Mouse (Mus musculus) lung, postnatal 14 days (tissue): ENCODE measurements around the gene Pdcd1lg2.

Experiments
- DNase-seq: peaks from one replicate; pipeline ENCODE4 v3.0.0; 2021

Gene Pdcd1lg2

GRCm38 (mm10) chr19:29501507-29501906 lies 90.8 kb downstream of the Pdcd1lg2 start:
- peak; percentile 91 for DNase-seq

- no peak for DNase-seq
Measured at GRCm38 (mm10) chr19:29504131-29504530, 93.4 kb downstream of the Pdcd1lg2 start.

- DNase-seq, result no peak
Measured at GRCm38 (mm10) chr19:29505617-29506016, 94.9 kb downstream of the Pdcd1lg2 start.

DNA sequence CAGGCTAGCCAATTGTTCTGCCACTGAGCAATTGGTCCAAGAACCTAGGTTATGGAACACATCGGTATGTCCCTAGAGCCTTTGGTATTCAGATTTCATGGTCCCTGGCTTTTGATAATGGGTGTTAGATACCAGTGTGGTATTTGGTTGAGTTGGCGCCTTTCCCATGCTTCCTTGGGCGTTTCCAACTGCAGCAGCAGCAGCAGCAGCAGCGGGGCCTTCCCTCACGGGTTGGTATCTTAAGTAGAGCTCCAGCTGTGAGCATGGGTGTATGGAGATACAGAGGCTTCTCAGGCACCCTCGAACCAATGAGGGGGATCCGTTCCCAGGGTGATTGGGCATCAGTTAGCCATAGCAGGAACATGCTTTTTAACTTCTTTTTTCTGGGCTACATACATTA lies 97.5 kb downstream of the Pdcd1lg2 start:
- DNase-seq, result no peak

- no peak for DNase-seq
Measured at GRCm38 (mm10) chr19:29509857-29510256, 99.1 kb downstream of the Pdcd1lg2 start.

- no peak for DNase-seq
Measured at GRCm38 (mm10) chr19:29511826-29512225, 101.1 kb downstream of the Pdcd1lg2 start.

DNA sequence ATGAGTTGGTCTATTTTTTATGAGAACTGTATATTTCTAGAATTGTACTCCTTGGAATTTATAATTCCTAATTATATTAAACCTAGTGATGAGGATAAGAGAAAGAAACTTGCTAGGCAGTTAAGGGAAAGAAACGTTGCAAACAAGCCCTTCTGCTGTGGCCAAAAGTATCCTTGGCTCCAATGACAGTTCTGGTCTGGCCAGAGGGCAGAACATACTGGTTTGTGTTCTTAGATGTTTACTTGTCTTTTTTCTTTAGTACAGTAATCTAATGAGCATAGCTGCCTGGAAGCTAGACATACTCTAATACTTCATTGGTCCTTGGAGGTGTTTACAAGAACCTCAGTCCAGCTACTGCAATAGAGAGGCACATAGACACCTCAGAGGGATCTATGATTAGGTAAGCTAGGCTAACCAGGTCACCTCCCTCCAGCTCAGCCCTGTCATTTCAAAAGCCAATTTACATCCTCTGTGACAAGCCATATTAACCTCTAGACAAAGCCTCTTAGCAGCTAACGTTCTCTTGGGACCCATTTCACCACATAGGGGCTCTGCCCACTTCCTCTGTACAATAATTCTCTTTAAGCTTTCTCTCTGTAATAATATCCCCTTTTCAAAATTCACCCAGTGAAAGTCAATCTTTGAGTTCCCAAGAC lies 102.5 kb downstream of the Pdcd1lg2 start:
- DNase-seq, result no peak

DNA sequence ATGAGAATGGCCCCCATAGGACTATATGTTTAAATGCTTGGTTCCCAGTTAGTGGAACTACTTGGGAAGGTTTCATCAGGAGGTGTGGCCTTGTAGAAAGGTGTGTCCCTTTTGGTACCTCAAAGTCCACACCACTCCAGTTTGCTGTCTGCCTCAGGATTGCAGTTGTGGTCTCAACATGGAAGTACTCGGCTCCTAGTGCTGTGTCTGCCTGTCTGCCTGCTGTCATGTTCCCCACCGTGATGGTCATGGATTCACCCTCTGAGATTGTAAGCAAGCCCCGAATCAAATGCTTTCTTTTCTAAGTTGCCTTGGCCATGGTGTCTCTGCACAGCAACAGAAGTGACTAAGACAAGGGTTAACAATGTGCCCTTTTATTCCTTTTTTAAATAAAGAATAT lies 103.4 kb downstream of the Pdcd1lg2 start:
- DNase-seq, result no peak

DNA sequence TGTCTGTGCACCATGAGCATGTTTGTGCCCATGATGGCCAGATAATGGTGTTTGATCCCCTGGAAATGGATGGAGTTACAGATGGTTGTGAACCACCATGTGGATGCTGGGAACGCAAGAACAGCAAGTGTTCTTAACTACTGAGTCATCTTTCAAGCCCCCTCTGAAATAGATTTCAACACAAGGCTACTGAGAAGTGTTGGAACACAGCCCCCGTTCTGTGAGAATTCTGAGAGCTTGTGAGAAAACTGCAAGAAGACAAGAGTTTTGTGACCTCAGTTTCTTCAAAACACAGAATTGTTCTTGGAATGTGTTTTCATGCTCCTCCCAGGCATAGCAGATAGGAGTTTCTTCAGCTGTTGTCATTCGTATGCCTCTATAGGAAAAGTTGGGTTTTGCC lies 104.7 kb downstream of the Pdcd1lg2 start:
- DNase-seq, result no peak

GRCm38 (mm10) chr19:29515991-29516390 lies 105.3 kb downstream of the Pdcd1lg2 start:
- no peak for DNase-seq

- no peak for DNase-seq
Measured at GRCm38 (mm10) chr19:29518409-29518808, 107.7 kb downstream of the Pdcd1lg2 start.

DNA sequence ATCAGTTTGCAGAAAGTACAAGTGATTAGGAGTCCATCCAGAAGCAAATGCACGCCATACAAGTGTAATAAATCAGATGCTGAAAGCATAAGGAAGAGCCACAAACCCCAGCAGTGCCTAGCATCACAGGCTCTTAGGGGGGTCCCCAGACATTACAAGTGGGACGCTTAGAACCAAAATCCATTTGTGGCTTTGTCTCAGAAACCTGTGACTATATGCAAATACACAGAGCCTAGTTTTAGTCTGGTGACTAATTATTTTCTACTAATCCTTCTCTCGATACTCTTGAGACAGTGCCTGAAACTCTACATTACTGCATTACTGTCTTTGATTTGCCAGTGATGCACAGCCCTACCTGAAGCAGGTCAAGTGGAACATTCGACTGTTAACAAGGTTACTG lies 108.2 kb downstream of the Pdcd1lg2 start:
- no peak for DNase-seq
